Mouse (Mus musculus) monocyte, adult 5-6 weeks (primary cell): ENCODE measurements around the gene Synpr. TPM values are rescaled to one million over a fixed set of nuclear protein-coding genes. Genes with fewer than 3 reads are reported as not detected.

Experiments
- ATAC-seq: fragments of 153-309, 156-312 bp; replicated peaks from 2 replicates; pipeline ENCODE4 v1.8.0; 2017; ENCODE audit warnings: mild to moderate bottlenecking; ENCODE audit not compliant: low TSS enrichment, insufficient number of reproducible peaks, severe bottlenecking, poor library complexity, low FRiP score
- total RNA-seq: library from RNA; stranded (forward); fragments of 200-1000, 200-491, 200-594 nt; gene quantifications from 3 replicates; pipeline ENCODE4 v1.2.3, GENCODE M21; 2017

The Synpr gene
- total RNA-seq, 1 experiment from 2014 or later, result not detected

GRCm38 (mm10) chr14:13477821-13478220, 193.2 kb downstream of the Synpr start:
- no peak for ATAC-seq

GRCm38 (mm10) chr14:13505355-13505754, 220.8 kb downstream of the Synpr start:
- ATAC-seq, result no peak

GRCm38 (mm10) chr14:13518608-13519139, 234.1 kb downstream of the Synpr start:
- ATAC-seq, result no peak

GRCm38 (mm10) chr14:13519239-13520011, 234.8 kb downstream of the Synpr start:
- ATAC-seq, result no peak

GRCm38 (mm10) chr14:13547746-13548145, 263.2 kb downstream of the Synpr start:
- no peak for ATAC-seq

- no peak for ATAC-seq
These were observed 266.6 kb downstream of the Synpr start for GRCm38 (mm10) chr14:13551209-13551608.

GRCm38 (mm10) chr14:13553616-13554370, 269.2 kb downstream of the Synpr start:
- ATAC-seq, result no peak

GRCm38 (mm10) chr14:13554631-13555030, 270.1 kb downstream of the Synpr start:
- no peak for ATAC-seq

- ATAC-seq, result no peak
These were observed 273.5 kb downstream of the Synpr start for GRCm38 (mm10) chr14:13558117-13558516.

GRCm38 (mm10) chr14:13567250-13567649, 282.7 kb downstream of the Synpr start:
- ATAC-seq, result no peak

GRCm38 (mm10) chr14:13567996-13568395, 283.4 kb downstream of the Synpr start:
- ATAC-seq, result no peak

- ATAC-seq, result no peak
These were observed 287.4 kb downstream of the Synpr start for GRCm38 (mm10) chr14:13571941-13572340.

- ATAC-seq, result no peak
These were observed 287.9 kb downstream of the Synpr start for GRCm38 (mm10) chr14:13572530-13572929.

GRCm38 (mm10) chr14:13578101-13578500, 293.5 kb downstream of the Synpr start:
- no peak for ATAC-seq

GRCm38 (mm10) chr14:13578744-13579143, 294.2 kb downstream of the Synpr start:
- ATAC-seq, result no peak

GRCm38 (mm10) chr14:13593321-13593940, 308.9 kb downstream of the Synpr start:
- no peak for ATAC-seq

GRCm38 (mm10) chr14:13596251-13596650, 311.7 kb downstream of the Synpr start:
- no peak for ATAC-seq

GRCm38 (mm10) chr14:13597204-13597603, 312.6 kb downstream of the Synpr start:
- no peak for ATAC-seq

- ATAC-seq, result no peak
These were observed 336.0 kb downstream of the Synpr start for GRCm38 (mm10) chr14:13620531-13620930.
